Mouse (Mus musculus) embryonic fibroblast, embryonic 13.5 days (primary cell): ENCODE data around the gene Capn5.

ENCODE experiments used
- CTCF ChIP-seq: IDR thresholded peaks from 2 replicates; pipeline ENCODE4 v1.5.1; 2011; ENCODE audit warnings: mild to moderate bottlenecking, control low read depth, low read length, moderate library complexity, borderline replicate concordance; ENCODE audit not compliant: insufficient read depth
- POLR2A ChIP-seq: IDR thresholded peaks from 2 replicates; pipeline ENCODE4 v1.6.1; 2011; ENCODE audit warnings: low read depth, mild to moderate bottlenecking, control low read depth, low read length, moderate library complexity

GRCm38 (mm10) chr7:98103002-98103941, 74.8 kb downstream of the Capn5 start:
- TF ChIP-seq CTCF (peak; percentile 50; the same call in 1 of the 2 replicates), POLR2A (no peak)
